Mouse (Mus musculus) cerebellum, postnatal 10 days (tissue): ENCODE data around the gene Gm28729.
A peak's percentile ranks its signal among the peaks of the same experiment; 100 is the strongest.
"Not testable (repeated sequence)": the region's sequence is repeated elsewhere in the genome, so short reads cannot be mapped to it uniquely, and the experiment has no call there.

Experiments
- DNase-seq, 2 experiments: peaks; one replicate each; pipeline ENCODE4 v3.0.0; 2021; ENCODE audit warnings: mixed read lengths in 2 of 2

Gene Gm28729

GRCm38 (mm10) chr9:96524972-96525506, at the start of gene Gm28729:
Gene Gm28729, minus strand, starts transcription at chr9:96525264.
- peak in 1 of 2 experiments; percentile 25 for DNase-seq

- peak in 1 of 2 experiments; percentile 66 for DNase-seq
Measured at GRCm38 (mm10) chr9:96573252-96573651, 48.2 kb upstream of the Gm28729 start.

GRCm38 (mm10) chr9:96572754-96573153, 47.7 kb upstream of the Gm28729 start:
- no peak for DNase-seq

GRCm38 (mm10) chr9:96566470-96566996, 41.5 kb upstream of the Gm28729 start:
- DNase-seq: no peak

- DNase-seq: no peak
Measured at GRCm38 (mm10) chr9:96563501-96563900, 38.4 kb upstream of the Gm28729 start.

- DNase-seq: no peak
Measured at GRCm38 (mm10) chr9:96559148-96559547, 34.1 kb upstream of the Gm28729 start.

GRCm38 (mm10) chr9:96558594-96558993, 33.5 kb upstream of the Gm28729 start:
- DNase-seq: no peak

- DNase-seq: peak; percentile 45
Measured at GRCm38 (mm10) chr9:96554095-96554494, 29.0 kb upstream of the Gm28729 start.

- DNase-seq: no peak
Measured at GRCm38 (mm10) chr9:96545410-96545809, 20.3 kb upstream of the Gm28729 start.

GRCm38 (mm10) chr9:96543643-96544640, 18.9 kb upstream of the Gm28729 start:
- DNase-seq: peak; percentile 84 to 85

GRCm38 (mm10) chr9:96538916-96539315, 13.9 kb upstream of the Gm28729 start:
- DNase-seq: no peak

GRCm38 (mm10) chr9:96537615-96537919, 12.5 kb upstream of the Gm28729 start:
- no peak for DNase-seq

GRCm38 (mm10) chr9:96536895-96537614, 12.0 kb upstream of the Gm28729 start:
- DNase-seq: peak; percentile 63 to 65

- DNase-seq: not testable (repeated sequence)
Measured at GRCm38 (mm10) chr9:96536093-96536492, 11.0 kb upstream of the Gm28729 start.

- peak in 1 of 2 experiments; percentile 26 for DNase-seq
Measured at GRCm38 (mm10) chr9:96535431-96535830, 10.4 kb upstream of the Gm28729 start.

- DNase-seq: no peak
Measured at GRCm38 (mm10) chr9:96534256-96534655, 9.2 kb upstream of the Gm28729 start.

- DNase-seq: no peak
Measured at GRCm38 (mm10) chr9:96533476-96533875, 8.4 kb upstream of the Gm28729 start.

- DNase-seq: no peak
Measured at GRCm38 (mm10) chr9:96532531-96532930, 7.5 kb upstream of the Gm28729 start.

GRCm38 (mm10) chr9:96530674-96531081, 5.6 kb upstream of the Gm28729 start:
- peak; percentile 73 to 75 for DNase-seq

- DNase-seq: peak; percentile 72 to 73
Measured at GRCm38 (mm10) chr9:96529961-96530673, 5.1 kb upstream of the Gm28729 start.

GRCm38 (mm10) chr9:96526011-96526410, 947 bp upstream of the Gm28729 start:
- no peak for DNase-seq

GRCm38 (mm10) chr9:96523148-96523547, 1.9 kb downstream of the Gm28729 start:
- no peak for DNase-seq
